Mouse (Mus musculus) liver, adult (tissue): Measurements from ENCODE around the gene Pakap.
A peak's percentile ranks its signal among the peaks of the same experiment; 100 is the strongest.

Experiments used
- GATA4 ChIP-seq: IDR thresholded peaks from 2 replicates; pipeline ENCODE4 v1.6.1; 2014; ENCODE audit warnings: mild to moderate bottlenecking, low read length; ENCODE audit not compliant: insufficient replicate concordance

Gene Pakap

DNA sequence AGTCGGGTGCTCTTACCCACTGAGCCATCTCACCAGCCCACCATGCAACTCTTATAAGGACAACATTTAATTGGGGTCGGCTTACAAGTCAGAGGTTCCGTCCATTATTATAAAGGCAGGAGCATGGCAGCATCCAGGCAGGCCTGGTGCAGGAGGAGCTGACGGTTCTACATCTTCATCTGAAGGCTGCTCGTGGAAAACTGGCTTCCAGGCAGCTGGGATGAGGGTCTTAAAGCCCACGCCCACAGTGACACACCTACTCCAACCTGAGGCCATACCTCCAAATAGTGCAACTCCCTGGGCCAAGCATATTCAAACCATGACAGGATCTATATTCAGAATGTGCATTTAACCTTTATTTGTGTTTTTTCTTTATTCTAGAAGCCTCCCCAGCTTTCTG lies 286.2 kb downstream of the Pakap start:
- no peak for TF ChIP-seq GATA4

DNA sequence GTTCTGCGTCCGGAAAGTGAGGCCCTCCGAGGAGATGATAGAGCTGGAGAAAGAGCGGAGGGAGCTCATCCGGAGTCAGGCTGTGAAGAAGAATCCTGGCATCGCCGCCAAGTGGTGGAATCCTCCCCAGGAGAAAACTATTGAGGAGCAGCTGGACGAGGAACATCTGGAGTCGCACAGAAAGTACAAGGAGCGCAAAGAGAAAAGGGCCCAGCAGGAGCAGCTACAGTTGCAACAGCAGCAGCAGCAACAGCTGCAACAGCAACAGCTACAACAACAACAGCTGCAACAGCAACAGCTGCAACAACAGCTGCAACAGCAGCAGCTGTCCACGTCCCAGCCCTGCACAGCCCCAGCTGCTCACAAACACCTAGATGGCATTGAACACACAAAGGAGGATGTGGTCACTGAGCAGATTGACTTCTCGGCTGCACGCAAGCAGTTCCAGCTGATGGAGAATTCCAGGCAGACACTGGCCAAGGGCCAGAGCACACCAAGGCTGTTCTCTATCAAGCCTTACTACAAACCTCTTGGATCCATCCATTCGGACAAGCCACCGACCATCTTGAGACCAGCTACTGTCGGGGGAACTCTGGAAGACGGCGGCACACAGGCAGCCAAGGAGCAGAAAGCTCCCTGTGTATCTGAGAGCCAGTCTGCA lies 287.4 kb downstream of the Pakap start:
- TF ChIP-seq GATA4, result no peak

GRCm38 (mm10) chr4:57856673-57857072 lies 288.7 kb downstream of the Pakap start:
- TF ChIP-seq GATA4, result no peak

- peak; percentile 10; the same call in 1 of the 2 replicates for TF ChIP-seq GATA4
These were observed 292.2 kb downstream of the Pakap start for GRCm38 (mm10) chr4:57860204-57860611.

GRCm38 (mm10) chr4:57861166-57861565 lies 293.2 kb downstream of the Pakap start:
- no peak for TF ChIP-seq GATA4

- no peak for TF ChIP-seq GATA4
These were observed 293.9 kb downstream of the Pakap start for GRCm38 (mm10) chr4:57861856-57862255.

DNA sequence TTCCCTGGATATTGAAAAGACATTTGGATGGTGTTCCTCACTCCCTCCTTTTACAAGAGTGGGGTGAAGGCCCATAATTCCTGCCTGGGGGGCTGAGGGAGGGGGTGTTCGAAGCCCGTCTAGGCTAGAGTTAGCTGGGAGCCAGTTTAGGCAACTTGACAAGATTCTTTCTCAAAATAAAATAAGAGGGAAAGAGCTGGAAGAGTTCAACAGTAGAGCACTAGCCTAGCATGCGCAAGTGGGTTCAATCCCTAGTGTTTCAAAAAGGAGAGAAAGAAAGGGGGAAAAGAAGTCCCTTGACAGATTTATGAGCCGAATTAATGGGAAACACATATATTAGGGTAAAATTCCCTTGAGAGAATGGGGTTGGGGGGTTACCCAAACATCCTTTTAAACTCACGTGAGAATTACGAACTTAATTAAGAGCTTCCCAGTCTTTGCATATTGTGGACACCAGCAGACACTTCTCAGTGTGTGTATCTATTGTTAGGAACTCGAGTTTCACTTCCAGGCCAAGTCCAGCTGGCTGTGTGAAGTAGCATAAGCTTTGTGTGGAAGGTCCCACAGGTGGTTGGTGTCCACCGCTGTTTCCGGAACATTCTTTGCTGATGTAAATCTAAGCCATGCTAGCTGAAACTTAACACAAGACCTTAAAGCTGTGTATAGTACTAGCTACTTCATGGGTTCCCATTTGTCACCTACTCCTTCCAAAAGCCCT lies 294.4 kb downstream of the Pakap start:
- TF ChIP-seq GATA4, result no peak

- TF ChIP-seq GATA4, result peak; percentile 96
These were observed 298.1 kb downstream of the Pakap start for GRCm38 (mm10) chr4:57866088-57866487.

- no peak for TF ChIP-seq GATA4
These were observed 299.0 kb downstream of the Pakap start for GRCm38 (mm10) chr4:57866990-57867389.

- TF ChIP-seq GATA4, result no peak
These were observed 299.5 kb downstream of the Pakap start for GRCm38 (mm10) chr4:57867454-57867853.

DNA sequence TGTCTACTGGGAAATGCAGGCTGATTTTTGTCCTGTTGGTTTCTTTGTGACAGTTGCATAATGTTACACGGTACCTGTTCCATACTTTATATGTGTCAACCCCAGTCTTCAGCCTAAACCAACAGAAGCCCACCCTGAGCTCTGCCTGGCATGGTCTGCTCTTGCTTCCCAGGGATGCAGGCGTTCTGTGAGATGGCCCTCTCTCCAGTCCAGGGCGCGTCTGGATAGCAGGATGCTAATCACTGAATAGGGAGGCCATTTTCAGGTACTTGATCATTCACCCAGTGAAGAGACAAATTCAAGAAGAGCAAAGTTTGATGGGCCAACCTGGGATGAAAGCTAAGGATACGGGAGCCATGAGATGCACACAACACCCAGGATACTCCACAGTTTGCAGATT lies 311.2 kb downstream of the Pakap start:
- no peak for TF ChIP-seq GATA4

GRCm38 (mm10) chr4:57879804-57880357 lies 311.9 kb downstream of the Pakap start:
- TF ChIP-seq GATA4, result no peak

GRCm38 (mm10) chr4:57883520-57884421 lies 315.8 kb downstream of the Pakap start:
- no peak for TF ChIP-seq GATA4

DNA sequence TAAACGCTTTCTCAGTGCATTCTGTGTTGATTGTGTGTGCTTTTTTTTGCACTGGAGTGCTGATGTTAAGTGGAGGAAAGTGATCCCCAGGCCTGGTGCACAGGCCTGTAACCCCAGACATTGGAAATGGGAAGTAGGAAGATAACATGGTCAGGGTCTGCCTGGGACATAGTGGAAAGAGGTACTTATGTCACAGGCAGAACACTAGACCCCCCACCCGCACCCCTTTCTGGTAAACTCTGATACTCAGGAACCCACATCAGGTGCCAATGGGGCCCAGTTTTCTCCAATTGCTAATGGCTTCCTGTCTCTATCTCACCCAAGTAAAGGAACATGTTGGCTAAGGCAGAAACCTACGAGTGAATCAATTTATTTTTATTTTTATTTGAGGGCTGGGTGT lies 316.5 kb downstream of the Pakap start:
- TF ChIP-seq GATA4, result no peak

DNA sequence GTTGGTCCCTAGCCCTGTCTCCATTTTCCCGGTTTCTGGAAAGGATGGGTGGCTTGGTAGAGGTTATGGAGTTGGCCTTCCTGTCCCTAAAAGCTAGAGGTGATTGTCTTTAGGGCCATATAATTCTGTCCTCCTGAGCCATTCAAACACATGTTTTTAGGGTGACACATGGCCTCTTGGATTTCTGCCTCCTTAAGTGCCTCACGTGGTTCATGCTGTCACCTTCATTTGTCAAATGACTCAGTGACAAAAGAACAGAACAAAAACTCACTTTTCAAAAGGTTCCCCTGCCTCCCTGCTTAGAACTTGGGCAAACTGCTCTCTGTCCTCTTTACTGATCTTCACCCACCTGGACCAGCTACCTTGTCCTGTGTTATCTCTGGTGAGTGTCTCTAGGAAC lies 317.2 kb downstream of the Pakap start:
- no peak for TF ChIP-seq GATA4
